Mouse (Mus musculus): ENCODE results near the gene Pgrmc2. TPM values are rescaled to one million over a fixed set of nuclear protein-coding genes. Genes with fewer than 3 reads are reported as not detected.

Pgrmc2 gene
- total RNA-seq, 2 experiments from 2014 or later: 43.6 to 45.7 TPM

DNA sequence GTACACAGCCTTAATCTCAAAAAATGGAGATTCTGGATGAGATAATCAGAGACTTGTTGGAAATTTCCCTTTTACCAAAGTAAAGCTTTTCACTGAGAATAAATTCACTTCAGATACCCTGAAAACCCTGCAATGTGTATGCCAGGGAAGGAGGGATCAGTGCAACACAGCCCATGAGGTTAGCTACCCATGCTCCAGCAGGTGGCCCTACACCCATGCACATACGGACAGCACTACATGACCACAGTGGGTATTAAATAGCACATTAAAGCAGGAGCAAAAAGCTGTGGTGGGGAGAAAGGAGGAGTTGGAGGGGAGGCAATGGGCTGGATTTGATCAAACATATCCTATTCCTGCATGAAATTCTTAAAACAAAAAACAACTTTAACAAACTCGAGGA lies 12.3 kb downstream of the Pgrmc2 start:
- DNase-seq: no peak

DNA sequence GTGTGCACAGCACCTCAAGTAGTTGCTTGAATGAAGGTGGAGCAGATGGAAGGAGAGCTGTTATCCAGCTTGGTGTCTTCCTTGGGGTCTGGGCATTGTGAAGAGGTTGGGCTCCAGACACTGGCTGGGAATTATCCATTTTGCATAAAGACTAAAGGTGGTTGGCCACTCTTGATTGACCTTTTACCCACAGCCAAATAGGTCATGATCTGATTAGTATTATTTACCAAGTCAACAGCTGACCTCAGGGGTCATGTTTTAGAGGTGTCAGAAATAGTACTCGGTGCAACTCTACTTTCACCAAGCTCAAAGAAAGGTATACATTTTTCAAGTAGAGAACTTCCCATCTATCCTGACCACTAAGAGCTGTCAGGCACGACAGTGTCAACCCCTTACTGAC lies 17.5 kb downstream of the Pgrmc2 start:
- DNase-seq: no peak

DNA sequence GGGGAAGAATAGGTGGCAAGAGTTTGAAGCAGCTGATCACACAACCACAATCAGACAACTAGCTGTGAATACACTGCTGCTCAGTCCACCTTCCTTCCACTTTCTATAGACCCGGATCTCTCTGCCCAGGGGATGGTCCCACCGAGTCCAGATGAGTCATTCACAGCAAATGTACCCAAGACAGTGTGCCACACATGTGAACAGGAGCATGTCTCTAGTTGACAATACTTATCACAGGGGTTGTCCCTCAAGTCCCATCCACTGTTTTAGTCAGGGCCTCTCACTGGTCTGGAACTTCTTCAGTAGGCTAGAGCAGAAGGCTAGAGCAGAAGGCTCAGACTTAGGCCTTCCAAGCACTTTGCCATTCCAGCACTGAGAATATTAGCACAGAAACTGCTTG lies 20.1 kb downstream of the Pgrmc2 start:
- DNase-seq: no peak

- no peak for DNase-seq
Observed at GRCm38 (mm10) chr3:41061831-41062565, 20.8 kb downstream of the Pgrmc2 start.

GRCm38 (mm10) chr3:41059249-41059648 lies 23.6 kb downstream of the Pgrmc2 start:
- no peak for DNase-seq

DNA sequence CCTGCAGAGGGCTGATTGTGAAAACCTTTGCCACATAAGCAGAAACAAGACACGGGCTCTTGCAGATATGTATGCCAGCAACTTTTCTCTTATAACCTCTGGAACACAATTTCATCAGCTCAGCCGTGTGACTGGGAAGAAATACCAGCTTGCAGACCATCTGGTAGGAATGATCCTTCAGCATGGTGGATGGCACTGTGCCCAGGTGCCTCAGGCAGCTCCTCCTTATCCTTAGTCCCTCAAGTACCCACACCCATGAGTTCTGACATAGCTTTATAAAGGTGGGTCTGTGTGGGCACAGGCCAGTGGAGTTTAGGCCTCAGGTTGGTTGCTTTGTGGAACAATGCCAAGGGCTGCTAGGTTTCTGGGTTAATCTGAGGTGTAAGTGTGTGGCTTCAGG lies 24.5 kb downstream of the Pgrmc2 start:
- peak; percentile 49 for DNase-seq

- DNase-seq: peak; percentile 14
Observed at GRCm38 (mm10) chr3:41053334-41053733, 29.5 kb downstream of the Pgrmc2 start.

- no peak for DNase-seq
Observed at GRCm38 (mm10) chr3:41047838-41048237, 35.0 kb downstream of the Pgrmc2 start.

- DNase-seq: no peak
Observed at GRCm38 (mm10) chr3:41043756-41044354, 39.0 kb downstream of the Pgrmc2 start.

DNA sequence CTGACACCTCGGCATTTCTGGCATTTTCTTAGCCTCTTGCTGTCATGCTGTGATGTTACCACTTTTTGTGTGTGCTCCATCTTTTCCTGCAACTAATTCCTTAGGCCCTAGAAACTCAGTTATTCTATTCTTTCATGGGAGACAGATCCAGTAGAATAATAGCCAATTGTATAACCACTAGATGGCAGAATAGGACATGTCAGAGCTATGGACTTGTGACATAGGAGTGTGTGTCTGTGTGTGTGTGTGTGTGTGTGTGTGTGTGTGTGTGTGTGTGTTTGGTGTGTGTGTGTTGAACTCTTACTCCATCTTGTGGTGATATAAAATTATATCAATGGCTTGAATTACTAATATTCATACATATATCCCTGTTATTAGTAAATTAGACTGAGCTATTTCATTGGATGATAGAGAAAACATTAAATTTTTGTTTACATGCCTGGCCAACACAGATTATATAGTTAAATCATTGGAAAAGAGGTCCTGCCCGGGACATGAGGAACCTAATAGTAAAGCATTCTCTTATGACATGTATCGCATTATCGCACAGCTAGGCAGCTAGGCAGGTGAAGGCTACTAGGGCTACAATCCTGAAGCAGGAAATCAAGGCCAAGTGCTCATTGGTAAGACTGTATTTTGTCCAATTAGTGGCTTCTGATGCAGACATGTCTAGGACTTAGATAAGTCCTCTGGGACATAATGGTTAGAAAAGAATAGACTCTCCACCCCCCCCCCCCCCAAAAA lies 40.5 kb downstream of the Pgrmc2 start:
- peak; percentile 36 for DNase-seq

GRCm38 (mm10) chr3:41041241-41041640 lies 41.6 kb downstream of the Pgrmc2 start:
- DNase-seq: no peak

GRCm38 (mm10) chr3:41038297-41038916 lies 44.4 kb downstream of the Pgrmc2 start:
- DNase-seq: no peak

- DNase-seq: no peak
Observed at GRCm38 (mm10) chr3:41031286-41032210, 51.3 kb downstream of the Pgrmc2 start.

DNA sequence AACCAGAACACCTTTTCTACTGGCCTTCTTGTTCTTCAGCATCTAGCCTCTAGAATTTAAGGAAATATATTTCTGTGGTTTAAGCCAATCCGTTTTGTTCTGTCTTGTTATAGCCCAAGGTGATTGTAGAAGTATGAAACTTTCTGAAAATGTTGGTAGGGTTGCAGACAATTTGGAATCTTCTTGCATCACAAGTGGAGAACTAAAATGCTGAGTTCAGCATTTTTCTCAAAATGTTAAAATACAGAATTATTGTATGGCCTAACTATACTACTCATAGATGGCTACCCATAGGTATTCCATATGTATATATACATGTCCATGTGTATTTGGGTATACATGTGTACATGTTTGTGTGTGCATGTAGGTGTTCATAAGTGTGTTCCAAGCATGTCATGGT lies 52.1 kb downstream of the Pgrmc2 start:
- no peak for DNase-seq

DNA sequence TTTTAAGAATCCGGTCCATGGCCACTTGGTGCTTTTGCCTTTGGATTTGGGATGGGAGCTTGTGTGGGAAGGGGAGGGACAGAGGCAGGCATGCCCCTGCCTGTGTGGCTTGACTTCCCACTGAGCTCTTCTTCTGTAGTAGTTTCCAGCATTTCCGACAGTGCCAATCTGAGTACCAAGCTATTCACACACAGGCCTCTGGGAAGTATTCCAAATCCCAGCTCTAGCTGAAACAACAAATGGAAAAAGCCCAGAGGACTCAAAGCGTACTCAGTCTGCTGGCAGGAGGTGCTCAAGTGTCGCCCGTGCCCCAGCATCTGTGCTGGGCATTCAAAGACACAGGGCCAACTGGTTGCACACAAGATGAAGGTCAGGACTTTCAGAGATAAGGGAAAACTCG lies 60.9 kb downstream of the Pgrmc2 start:
- DNase-seq: peak; percentile 43

- no peak for DNase-seq
Observed at GRCm38 (mm10) chr3:41020687-41021086, 62.2 kb downstream of the Pgrmc2 start.

DNA sequence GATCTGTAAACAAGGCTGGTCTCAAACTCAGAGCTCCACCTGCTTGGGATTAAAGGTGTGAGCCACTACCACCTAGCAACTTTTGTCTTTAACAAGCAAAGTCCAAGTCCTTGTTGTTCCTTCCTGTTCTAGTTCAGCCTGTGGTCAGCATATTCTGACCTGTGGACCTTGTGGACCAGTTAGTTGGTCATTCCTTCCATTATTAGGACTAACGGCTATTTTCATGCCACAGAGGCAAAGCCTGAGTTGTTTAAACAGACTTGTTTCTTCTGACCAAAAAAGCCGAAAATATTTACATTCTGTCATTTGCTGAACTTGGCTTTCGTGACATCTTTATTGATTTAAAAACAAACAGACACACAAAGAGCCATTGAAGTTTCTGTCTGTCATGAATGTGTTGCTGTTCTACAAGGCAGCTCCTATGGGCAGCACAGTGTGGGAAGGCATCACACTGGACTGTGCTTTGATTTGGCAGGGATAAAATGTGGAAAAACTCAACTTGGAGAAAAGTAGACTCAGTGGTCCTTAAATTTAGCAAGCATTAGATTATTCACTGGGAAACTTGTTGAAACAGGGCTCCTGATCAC lies 64.7 kb downstream of the Pgrmc2 start:
- no peak for DNase-seq

Data from adrenal gland, postnatal 10 days (tissue).